Mouse (Mus musculus): ENCODE results near the gene Bckdhb.
"Not testable (repeated sequence)": the region's sequence is repeated elsewhere in the genome, so short reads cannot be mapped to it uniquely, and the experiment has no call there.

Gene Bckdhb

DNA sequence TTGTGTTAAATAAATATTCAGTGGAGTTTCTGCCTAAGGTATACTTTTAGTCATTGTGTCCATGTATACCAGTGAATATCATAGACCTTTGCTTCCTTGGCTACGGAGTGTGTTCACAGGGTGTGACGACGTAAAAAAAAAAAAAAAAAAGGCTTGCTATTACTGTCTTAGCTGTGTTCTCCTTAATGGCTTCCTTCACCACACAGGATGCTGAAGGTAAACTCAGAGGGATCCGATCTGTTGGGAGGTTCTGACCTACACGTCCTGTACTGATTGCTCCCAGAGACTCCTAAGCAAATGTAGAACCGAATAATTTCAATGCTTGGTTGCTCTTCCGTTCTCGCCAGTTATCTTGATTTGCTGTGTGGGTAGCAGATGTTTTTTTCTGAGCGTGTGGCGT, 38.4 kb downstream of the Bckdhb start:
- no peak for DNase-seq (ENCODE audit: low read depth)

DNA sequence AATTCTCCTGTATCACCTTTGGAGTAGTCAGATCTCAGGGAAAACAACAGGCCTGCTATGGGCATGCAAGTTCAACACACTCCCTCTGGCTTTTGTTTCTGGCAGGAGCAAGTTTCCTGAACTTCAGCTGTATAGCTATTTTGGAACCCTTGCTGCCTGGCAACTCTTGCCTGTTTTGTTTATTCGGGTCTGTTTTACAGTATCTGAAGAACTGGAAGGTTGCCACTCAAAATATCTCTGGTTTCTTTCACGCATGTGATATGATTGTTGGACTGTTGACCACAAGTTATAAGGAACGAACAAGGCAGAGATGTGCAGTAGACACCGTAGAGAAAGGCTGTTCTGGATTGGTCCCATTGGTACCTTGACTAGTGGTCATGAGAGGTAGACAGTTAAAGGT, 39.4 kb downstream of the Bckdhb start:
- no peak for DNase-seq (ENCODE audit: low read depth)

DNA sequence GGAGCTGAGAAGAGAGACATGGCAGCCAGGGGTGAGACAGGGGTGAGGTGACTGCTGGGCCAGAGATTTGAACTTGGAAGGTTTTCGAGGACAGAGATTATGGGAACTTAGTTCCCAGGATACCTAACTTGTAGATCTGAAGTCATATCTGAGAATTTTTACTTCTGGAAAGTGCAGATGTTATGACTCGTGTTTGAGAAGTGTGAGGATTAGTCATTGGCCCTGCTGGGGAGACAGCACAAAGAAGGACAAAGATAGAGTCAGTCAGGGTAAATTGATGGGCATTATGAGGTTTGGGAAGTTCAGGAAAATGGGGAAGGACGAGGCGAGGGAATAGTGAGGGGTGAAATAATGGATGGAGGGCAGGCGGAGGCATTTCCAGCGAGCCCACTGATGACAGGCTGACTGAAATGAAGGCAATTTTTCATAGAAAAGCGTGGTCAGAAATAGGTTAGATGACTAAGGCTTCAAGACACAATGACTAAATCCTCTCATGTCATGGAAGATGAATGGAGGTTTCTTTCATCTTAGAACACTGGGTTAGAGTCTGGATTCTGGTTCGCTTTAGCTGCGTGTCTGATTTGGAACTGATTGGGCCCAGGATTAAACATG, 42.6 kb downstream of the Bckdhb start:
- no peak for DNase-seq (ENCODE audit: low read depth)

DNA sequence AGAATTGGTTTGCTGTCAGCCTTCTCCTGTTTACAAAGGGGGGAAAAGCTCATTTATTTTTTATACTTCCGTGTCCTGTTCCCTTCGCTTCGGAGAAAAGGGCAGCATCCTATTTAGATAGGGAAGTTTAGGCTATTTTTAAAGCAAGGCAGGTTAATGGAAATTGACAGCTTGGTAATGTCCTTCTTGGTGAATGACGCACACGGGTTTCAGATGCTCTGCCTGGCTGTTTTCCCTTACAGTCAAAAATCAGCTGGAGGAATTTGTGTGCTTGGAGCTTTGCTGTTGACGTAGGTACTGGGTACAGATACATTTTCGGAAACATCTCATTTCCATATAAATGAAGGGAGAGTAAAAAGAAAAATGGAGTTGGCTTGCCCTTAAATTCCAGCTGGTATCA, 44.4 kb downstream of the Bckdhb start:
- no peak for DNase-seq (ENCODE audit: low read depth)

DNA sequence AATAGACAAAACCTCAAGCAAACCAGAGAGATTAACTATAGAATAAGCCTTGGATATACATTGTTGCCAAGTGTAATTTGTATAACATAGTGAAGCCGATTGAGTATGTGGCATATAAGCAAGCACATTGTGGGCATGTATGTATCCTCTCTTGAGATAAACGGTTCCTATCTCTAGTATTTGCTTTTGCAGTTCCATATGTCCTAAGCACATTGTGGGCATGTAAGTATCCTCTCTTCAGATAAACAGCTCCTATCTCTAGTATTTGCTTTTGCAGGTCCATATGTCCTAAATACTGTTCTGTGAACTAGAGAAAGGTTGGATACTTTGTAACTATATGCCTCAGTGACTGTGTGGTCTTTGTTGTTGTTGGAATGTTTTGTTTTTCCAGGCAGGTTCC, 48.5 kb downstream of the Bckdhb start:
- DNase-seq (ENCODE audit: low read depth) = no peak

DNA sequence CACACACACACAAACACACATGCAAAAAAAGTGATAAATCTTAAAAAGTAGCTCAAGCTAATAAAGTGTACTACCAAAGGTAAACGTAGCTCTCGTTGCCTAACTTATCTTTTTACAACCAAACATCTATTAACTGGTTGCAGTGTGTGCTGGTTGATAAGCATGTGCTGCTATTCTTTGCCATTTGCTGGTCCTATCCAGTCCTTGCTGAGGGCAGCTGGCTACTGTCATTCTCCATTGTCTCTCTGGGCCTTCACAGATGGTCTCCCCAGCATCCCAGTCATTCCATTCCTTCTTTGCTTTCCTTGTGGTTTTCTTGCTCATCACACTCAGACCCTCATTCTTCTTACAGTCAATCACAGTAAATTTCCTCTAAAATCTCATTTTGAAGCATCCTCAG, 50.9 kb downstream of the Bckdhb start:
- DNase-seq (ENCODE audit: low read depth) = no peak

DNA sequence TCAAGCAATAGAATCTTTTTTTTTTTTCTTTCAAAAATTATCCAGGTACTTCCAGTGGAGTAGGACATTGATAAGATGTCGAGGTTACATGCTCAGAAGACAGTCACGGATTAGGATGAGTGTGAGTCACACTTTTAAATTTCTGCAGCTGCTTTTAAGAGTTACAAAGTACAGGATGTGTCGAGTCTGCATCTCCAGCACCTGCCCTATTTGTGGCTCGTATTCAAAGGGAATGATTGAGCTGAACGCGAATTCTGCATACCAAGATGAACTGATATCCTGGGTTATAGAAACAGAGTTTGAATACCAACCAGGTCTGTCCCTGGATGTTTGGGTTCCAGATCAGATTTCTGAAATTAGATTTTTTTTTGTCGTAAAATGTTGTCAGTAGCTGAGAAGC, 56.3 kb downstream of the Bckdhb start:
- DNase-seq (ENCODE audit: low read depth) = no peak

DNA sequence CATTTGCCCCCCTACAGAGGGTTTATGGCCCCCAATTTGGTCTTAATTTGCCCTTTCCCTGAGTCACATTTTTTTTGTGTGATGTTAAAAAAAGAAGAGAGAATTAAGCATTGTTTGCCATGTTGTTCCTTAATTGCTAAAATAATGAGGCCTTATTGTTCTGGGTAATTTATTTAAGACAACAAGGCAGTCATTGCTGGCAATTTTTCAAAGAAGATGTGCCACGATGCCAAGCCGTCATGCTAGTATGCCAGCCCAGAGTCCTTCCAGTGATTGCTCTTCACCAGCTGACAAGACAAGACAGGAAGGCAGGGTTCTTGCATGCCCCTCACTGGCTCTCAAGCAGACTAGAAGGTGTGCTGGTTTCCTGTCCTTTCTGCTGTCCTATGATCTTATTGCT, 84.0 kb downstream of the Bckdhb start:
- DNase-seq (ENCODE audit: low read depth) = no peak

DNA sequence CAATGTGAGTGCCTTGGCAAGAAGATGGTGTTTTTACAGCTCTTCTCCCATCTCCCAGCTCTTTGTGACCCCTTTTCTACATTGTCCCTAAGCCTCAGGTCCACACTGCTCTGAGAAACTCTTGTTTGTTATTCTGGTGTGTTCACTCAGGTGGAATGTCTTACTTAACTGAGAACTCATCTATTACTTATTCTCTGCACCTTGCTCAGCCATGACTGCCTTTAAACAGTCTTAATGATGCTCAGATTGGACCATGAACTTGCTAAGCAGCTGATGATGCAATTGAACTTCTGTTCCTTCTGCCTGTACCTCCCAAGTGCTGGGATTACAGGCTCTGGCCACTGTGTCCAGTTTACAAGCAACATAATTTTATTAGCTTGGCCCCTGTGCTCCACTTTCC, 86.2 kb downstream of the Bckdhb start:
- DNase-seq (ENCODE audit: low read depth) = no peak

DNA sequence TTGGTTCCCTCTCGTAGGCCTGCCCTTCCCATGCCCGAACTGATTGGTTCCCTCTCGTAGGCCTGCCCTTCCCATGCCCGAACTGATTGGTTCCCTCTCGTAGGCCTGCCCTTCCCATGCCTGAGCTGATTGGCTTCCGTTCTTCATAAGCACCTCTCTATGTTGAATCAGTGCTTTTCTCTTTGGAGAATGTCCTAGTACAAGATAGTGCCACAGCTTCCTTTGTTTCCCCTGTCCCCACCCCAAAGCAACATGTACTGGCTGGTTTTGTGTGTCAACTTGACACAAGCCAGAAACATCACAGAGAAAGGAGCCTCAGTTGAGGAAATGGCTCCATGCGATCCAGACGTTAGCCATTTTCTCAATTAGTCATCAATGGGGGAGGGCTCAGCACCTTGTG, 93.2 kb downstream of the Bckdhb start:
- DNase-seq (ENCODE audit: low read depth) = not testable (repeated sequence)

DNA sequence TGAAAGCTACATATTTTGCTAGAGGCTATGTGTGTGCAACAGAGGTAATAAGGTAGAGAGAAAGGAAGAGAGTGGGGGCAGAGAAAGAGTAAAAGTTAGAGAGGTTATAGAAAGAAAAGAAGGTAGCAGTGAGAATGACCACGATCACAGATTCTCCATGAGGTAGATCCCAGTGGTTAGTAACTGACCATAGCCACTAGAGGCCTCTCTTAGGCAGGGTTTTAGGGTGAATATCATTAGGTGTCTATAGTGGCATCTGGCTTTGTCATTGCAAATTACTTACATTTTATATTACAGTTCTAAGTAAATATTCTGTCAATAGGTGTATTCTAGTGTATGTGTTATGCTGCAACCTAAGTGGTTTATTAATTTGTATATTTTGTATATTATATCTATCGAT, 94.7 kb downstream of the Bckdhb start:
- peak; percentile 32 for DNase-seq (ENCODE audit: low read depth)

DNA sequence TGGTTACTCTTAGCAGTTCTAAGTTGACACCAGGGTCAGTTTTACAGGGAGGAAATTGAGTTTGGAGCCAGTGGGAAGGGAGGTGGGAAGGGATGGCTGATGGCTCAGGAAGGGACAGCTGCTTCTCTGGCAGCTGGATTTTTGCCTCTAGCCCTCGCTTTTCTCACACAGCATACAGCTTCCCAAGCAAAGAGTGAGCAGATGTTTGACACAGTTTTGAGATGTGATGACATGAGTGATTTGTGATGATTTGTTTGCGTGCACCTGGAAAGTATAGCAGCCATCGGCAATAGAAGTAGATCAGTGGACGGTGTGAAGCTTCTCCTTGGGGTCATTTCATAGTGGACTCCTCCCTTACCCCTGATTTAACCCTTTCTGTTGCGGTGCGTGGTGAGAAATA, 96.2 kb downstream of the Bckdhb start:
- DNase-seq (ENCODE audit: low read depth) = no peak

DNA sequence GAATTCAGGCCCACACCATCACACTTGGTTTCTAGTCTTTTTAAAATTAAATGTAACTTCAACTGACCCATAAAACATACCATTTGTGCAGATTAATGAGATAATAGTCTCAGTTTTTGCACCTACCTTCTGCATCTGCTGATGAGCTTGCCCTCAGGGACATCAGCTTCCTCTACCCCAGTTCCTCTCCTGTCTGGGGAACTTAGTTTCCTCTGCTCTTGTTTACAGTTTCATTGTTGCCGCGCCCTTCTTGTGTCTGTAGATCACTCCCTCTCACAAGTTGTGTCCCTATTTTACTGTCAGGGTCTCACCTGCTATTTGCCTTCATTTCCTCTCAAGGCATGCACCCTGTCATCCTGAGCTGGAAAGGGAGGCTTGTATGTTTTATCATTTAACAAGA, 103.2 kb downstream of the Bckdhb start:
- DNase-seq (ENCODE audit: low read depth) = no peak

DNA sequence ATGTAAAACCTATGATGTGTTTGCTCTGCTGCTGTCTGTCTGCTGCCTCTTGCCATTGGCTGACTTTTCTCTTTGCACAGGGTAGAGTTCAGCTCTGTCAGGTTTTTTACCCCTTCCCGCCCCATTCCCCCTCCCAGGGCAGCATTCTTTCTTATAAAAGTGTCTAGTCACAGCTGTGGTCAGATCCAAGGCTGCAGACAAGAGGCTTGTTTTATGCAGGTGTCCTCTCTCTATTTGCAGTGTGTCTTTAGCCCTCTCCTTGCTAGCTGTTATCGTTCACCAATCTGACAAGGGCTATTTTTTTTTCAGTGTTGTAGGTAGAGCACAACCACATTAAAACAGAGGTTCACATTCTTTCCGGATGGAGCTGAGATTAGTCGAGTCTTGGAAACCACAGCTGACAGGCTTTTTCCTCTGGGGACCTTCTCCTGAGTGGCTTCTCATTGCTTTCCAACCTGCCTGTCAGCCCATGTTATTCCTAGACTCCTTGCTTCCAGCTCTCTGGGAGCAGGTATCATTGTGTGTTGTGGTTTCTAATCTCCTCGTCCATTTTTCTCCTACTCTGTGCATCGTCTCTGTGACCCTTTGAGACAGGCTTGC, 105.8 kb downstream of the Bckdhb start:
- DNase-seq (ENCODE audit: low read depth) = no peak

DNA sequence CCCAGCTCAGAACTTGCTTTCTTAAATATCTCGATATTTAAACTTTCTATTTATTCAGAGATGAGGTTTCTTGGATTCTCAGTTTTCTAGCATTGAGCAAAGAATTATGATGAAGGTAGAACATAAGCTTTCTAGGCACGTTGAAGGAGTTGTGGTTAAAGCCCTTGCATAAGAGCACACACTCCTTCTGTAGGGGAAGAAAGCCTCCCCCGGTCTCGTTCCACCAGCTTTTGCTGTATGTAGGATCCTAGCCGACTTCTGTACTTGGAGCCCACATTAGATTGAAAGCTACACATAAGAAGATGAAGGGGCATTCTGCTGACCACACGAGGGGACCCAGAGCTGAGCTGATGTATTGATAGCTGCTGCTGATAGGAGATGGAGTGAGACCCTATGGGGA, 106.5 kb downstream of the Bckdhb start:
- DNase-seq (ENCODE audit: low read depth) = no peak

DNA sequence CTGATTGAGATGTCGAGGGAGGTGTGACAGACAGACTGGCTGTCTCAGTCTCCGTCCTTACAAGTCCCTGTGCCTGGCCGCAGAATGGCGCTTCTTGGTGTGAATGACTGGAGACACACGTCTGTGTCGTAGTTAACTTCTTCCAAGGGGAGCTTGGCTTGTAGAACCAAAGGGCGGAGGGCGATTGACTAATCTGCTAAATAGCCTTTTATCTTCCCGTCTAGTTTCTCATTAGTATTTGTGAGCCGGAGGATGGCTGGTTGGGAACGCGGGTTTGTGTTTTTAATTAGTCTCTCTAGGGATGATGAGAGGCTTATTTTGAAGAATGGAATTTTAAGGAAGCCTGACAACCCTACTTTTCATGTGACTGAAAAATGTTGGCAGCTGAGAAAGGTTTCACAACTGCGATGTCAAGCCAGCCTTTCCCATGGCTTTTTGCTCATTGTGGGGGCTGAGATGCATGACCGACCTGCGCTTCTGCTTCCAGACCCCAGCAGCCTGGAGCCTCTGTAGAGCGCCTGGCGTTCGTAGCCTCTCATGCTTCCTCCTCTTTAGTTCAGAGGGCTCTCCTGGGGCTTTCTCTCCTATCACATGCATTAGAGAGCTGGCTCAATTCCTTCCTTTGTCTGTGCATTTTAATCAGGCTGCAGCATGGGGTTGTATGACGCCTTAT, 107.9 kb downstream of the Bckdhb start:
- DNase-seq (ENCODE audit: low read depth) = no peak

DNA sequence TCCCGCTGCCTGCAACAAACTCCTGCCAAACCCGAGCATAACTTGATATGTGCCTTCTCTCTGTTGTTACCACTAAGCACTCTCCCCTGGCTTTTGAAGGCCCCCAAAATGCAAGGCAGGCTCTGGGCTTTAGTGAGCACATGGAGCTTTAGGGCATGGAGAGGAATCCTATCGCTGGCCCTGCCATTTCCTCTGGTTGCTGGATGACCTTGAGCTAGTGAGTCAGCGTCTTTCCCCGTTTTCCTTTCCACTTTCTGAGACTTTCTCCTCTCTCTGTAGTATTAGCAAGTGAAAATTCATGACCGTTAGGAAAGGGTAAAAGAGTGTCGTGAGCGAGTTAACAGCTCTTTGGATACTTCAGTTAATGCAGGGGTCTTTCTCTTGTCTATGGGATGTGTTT, 111.1 kb downstream of the Bckdhb start:
- DNase-seq (ENCODE audit: low read depth) = no peak

DNA sequence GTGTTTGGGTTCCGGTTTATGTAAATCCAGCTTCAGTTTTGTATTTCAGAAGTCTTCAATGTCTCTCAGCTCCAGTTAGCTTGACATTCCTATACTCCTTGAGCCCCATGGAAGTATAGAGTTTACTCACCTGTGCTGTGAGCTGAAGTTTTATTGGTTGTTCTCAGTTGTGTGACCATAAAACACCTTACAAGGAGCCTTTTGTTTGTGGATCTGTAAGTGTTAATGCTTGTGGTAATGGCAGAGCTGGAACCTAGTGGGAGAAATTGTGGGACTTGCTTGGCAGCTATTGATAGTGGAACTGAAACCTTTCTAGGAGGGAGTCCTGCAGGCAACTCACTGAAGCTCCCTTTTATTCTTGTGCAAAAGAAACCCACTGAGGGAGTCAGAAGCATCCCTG, 112.3 kb downstream of the Bckdhb start:
- no peak for DNase-seq (ENCODE audit: low read depth)

DNA sequence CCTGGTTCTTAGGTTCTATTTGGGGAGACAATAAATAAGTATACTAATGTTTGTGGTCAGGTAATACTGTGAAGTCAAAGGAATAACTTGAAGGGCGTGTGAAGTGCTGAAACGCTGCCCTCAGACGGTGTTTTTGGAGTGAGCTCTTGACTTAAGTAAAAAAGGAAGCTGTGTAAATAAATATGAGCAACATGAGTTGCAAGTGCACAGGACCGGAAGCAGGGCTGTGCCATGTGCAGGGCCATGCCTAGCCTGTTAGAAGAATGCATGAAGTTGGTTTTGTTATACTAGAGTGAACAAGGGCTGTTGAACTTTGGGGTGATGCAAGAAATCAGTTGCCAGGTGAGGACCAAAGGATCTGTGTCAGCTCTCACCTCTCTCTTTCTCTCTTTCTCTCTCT, 114.0 kb downstream of the Bckdhb start:
- no peak for DNase-seq (ENCODE audit: low read depth)

DNA sequence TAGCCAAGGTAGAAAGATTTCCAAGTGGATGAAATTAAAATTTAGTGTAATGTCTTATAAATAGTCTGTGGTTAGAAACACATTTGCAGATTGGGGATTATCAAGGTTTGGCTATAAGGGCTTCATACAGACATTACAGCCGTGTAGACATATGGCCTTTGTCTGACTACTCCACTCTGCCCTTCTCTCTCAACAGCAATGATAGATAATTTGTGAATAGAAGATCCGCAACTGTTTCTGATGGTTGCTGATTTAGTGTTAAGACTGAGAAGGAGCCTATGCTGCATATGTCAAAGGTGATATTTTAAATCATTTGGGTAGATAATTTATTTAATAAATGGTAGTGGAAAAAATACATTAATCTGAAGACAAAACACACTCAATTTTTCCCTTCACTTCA, 115.4 kb downstream of the Bckdhb start:
- no peak for DNase-seq (ENCODE audit: low read depth)

DNA sequence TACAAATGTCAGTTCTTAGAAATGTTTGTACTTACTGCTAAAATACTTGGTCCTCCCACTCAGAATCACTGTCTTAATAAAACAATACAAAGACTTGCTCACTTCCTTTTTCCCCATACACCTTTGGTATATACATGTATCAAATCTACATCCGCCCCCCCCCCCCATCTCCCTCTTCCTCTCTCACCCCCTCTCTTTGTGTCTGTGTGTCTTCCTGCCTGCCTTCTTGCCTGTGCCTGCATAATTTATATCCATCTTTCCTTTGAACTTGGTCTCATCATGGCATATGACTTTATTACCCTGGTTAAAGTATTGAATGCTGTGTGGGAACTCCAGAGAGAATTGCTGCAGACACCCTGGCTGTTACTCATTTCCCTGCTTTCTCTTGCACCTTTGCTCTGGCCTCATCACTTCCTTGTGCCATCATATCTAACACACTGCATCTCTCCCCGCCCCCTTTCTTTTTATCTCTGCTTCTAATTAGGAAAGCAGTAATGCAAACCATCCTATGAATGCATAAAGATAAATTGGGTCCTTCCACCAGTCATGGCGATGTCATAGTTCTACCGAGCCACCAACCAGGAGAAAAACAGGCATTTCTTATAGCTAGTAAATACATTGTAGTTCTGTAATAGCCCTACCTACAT, 116.8 kb downstream of the Bckdhb start:
- peak; percentile 22 for DNase-seq (ENCODE audit: low read depth)

DNA sequence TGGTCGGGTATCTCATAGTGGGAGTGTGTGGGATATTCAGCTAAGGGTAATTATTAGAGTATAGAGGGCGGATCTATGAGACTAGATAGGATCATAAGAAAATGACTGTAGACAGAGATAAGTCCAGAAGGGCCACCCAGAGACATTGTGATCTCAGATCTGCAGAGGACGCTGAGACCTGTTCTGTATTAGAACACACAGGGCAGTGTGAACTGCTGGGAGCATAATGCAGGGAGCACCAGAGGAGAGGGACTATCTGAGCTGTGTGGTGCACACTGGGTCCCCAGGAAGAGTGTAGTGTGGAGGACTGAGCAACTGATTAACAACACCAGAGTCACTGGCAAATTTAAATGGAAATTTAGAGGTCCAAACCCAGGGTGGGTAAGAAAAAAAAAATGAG, 117.6 kb downstream of the Bckdhb start:
- no peak for DNase-seq (ENCODE audit: low read depth)

DNA sequence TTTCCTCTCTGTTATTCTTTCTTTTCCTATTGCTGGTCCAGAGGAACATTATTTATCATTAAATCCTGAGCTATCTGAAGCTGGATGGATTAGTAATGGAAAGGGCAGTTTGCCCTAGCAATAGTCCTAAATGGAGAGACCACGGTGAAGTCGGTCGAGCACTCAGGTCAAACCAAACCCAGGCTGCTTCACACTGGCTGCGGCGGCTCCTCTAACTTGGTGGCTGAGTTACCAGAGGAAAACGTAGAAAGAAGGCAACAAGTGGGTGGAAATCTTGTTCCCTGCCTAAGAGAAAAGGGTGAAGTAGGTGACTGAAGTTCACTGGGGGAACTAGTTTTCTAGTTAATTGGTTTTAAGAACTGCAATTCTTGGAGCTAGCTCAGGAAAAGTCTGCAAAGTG, 119.2 kb downstream of the Bckdhb start:
- DNase-seq (ENCODE audit: low read depth) = no peak

Data from induced T-regulatory cell, adult 2 months (primary cell).